Mouse (Mus musculus) heart, postnatal 14 days (tissue): ENCODE measurements around the gene Prkacb. TPM values are rescaled to one million over a fixed set of nuclear protein-coding genes. Genes with fewer than 3 reads are reported as not detected.
A peak's percentile ranks its signal among the peaks of the same experiment; 100 is the strongest.

Experiments used
- DNase-seq, 2 experiments: peaks; one replicate each; pipeline ENCODE4 v3.0.0; 2021 to 2022
- intact Hi-C: fragments of 180-260 bp; cut with DNase I; formaldehyde crosslinking; loops from one replicate; pipeline ENCODE4 v1.15.1; 2025
- long read RNA-seq, 2 experiments: library from polyadenylated mRNA; stranded (forward); transcript quantifications; one replicate each; pipeline ENCODE4 v2.0.0; 2021
- total RNA-seq, 2 experiments: library from RNA; stranded (reverse); gene quantifications; 2 replicates each; pipeline ENCODE4 v1.2.3; 2021

Prkacb gene
- total RNA-seq, result 10 to 100 TPM; 62.5 to 68.3 TPM
- long read RNA-seq, experiment 1, full-length matches to known transcripts, result 59 of 72 reads
- long read RNA-seq, experiment 1, partial matches to known transcripts, result 6 of 72 reads
- long read RNA-seq, experiment 1, other reads (novel, unspliced or antisense), result 7 of 72 reads
- long read RNA-seq, experiment 2, full-length matches to known transcripts, result 48 of 54 reads
- long read RNA-seq, experiment 2, partial matches to known transcripts, result 2 of 54 reads
- long read RNA-seq, experiment 2, other reads (novel, unspliced or antisense), result 4 of 54 reads

DNA sequence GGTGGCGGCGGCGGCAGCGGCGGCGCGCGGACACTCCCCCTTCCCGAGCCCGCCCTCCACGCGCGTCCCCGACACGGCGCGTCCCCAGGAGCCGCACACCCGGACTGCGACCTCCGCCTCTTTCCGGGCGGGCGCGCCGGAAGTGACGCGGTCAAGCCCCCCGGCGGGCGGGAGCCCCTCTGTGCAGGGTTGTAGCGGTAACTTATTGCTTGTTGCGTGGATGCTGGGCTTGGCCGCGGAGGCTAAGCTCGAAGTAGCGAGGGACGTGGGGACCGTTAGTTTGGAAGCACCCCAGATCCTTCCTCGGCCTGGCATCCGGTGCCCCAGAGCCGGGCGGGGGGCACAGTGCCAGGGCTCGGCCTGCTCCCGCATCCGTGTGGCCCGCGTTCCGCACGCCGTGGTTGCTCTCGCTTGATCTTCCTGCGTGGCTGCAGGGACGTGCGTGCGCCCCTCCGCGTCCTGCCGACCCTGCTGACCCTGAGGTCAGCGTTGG is at the start of gene Prkacb:
Prkacb (minus strand) TSS at position 90 of the 493 bp plus-strand sequence.
- intact Hi-C loops, result loop anchor here (5.0 kb wide), 1 partner anchor 39 kb away; the partner anchor contains the start of gene Ttll7
- DNase-seq, result peak; percentile 95

DNA sequence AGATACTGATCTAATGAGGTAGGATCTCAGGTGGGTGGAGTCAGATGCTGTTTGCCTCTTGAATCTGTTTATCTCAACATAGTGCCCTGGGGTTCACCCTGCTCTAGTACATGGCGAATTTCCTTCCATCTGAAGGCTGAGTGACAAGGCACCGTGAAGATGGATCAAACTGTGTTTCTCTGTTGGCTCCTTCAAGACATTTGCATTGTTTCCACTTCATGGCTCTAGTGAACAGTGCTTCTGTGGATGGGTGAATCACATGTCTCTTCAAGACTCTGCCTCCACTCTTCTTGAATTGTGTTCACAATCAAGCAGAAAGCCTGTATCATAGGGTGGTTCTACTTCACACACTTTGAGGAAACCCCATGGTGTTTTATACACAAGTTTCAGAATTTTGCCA is 47.5 kb upstream of the Prkacb start:
- intact Hi-C loops, result no loop called here
- DNase-seq, result no peak

DNA sequence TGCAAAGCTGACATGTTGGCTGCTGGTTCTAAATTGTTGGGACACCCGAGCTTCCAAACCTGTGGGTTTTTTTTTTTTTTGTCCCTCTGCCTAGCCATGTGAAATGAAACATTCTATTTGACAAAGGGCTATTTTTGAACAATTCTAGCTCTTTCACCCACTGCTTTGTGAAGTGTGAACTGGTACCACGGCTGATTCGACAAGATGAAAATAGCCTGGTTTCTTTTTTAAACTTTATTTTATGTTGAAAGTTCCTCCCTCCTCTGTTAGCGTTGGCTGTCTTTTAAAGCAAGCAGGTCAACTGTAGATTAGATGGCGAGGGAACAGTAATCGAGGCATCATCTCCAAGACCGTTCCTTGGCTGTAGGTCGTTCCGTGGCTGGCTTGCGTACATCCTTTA is 44.6 kb upstream of the Prkacb start:
- no peak for DNase-seq
- intact Hi-C loops, result no loop called here

DNA sequence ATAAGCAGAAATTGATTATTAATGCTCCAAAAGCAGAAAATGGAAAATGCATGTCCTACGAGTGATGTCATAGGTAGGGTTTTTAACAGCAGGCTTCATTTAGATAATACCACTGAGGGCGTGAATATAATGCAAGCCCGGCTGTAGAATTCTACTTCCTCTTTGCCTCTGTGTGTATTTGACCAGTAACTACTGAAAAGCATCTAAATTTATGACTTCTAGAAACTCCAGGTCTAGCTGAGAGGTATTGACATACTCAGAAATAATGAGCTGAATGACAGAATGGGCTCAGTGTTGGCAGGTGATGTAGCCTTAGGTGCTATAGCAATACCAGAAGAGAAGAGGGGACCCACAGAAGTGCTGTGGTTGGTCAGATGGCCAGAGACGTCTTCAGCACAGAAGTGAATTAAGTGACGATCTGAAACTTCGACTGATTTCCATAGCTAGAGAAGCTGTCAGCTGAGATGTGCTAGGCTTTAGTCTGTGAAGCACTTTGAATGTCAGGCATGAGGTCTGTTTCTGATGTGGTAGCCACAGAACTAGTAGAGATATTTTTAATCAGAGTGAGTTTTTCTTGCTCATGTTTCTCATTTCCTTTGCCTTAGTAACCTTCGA is 41.8 kb upstream of the Prkacb start:
- intact Hi-C loops, result loop anchor here (5.0 kb wide), 2 partner anchors 42 to 63 kb away; partner anchors contain the start of gene Prkacb
- DNase-seq, result no peak

DNA sequence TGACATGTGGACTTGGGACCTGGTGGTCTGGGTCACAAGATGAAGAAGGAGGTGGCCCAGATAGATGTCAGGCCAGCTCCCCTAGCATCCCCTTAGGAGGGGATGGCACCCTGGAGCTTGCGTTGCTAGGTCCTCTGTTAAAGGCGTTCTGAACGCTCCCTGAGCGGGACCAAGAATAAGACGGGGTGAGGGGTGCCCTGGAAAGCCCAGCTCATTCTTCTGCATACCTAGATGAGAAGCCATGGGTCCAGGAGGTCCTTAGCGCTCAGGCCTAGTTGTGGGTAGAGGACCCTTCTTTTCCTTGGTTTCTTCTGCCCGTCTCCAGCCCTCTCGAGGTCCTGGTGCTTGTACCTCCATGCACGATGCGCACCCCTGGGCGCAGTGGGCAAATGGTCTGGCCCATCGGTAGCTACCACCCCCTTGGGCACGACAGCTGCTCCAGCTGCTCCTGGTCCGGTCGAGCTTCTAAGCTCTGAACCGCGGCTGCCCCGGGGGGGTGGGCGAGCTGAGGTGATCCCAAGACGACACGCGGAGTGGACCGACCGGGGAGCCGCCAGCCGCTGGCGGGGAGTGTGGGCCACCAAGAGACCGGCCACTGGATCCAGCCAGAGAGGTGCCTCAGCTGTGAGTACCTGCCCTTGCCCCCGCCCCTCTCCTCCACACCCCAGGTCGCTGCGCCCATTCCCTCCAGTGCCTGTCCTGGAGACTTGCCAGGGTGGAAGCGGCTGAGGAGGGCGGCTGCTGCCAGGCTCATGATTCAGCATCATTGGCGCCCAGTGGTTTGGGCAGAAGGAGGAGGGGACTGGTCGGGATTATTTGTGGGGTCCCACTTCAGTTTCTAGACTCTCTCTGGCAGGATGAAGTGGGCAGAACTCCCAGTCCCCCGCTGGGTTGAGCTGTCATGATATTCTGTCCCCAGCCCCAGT is 39.4 kb upstream of the Prkacb start, which contains the start of gene Ttll7:
Ttll7 (plus strand) TSS at position 402 of the 926 bp plus-strand sequence.
- intact Hi-C loops, result loop anchor here (5.0 kb wide), 2 partner anchors 40 to 65 kb away; partner anchors contain the start of gene Prkacb
- peak; percentile 80 to 83 for DNase-seq

DNA sequence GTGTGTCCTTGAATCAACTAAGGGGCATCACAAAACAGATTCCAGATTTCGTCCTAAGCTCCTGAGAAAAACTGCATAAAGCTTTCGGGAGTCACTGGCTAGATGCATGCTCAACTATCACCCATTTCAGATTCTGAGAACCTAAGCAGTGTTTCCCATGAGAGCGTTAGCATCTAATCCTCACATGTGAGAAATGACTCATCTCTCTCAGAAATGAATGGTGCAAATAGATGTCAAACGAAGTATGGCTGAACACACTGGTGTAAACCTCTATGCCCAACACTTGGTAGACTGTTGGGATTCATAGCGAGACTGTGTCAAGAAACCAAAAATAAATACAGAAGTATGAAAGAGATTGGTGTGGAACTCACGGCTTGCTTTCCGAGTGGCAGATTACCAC is 36.6 kb upstream of the Prkacb start:
- intact Hi-C loops, result no loop called here
- no peak for DNase-seq

DNA sequence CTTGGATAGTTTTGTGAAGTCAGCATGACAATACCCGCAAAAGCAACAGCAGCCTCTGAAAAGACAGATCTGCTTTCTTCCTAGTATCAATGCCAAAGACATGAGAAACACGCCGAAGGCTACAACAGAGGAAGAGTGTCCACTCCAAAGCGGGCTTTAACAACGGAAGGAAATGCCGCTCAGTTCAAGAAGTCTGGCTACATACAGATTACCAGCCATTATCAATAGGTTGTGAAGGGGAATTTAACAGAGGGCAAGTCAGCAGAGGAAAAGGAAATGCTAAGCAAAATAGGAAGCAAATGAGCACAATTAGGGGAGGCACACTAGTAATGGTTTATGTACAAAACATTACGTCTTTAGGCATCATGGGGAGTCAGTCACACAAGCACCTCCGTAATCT is 35.3 kb upstream of the Prkacb start:
- intact Hi-C loops, result no loop called here
- no peak for DNase-seq

DNA sequence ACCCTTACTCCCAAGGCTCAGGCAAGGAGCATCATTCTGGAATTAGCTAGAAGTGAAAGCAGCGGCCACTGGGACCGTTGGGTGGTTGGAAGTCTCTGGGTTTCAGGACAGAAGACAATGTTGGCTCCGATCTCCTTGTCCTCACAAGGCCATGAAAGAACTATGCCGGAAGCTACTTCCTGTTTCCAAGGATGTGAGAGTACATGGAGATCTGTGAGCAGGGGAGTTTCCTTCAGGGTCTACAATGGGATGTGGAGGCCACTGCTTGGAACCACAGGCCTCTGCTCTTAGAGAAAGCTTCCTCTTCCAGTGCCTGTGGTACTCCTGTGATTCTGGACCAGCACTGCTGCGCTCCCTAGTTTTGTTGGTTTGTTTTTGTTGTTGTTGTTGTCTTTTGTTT is 33.4 kb upstream of the Prkacb start:
- peak; percentile 6 to 7 for DNase-seq
- intact Hi-C loops, result no loop called here

DNA sequence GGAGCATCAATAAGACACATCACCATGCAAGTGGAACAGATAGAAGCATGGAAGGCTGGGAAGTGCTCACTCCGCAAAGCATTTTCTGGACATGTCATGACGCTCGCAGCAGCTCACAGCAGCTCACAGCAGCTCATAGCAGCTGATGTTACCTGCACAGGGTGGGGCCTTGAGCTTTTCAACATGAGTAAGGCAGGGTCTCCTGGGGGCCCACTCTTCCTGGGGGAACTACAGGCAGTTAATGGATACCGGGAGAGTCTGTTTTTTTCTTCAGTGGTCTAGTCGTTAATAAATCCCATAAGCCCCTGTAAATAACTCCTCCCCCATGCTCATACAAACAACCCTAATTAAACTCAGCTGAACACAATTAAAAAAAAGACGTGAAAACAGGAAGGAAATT is 30.7 kb upstream of the Prkacb start:
- intact Hi-C loops, result no loop called here
- no peak for DNase-seq

DNA sequence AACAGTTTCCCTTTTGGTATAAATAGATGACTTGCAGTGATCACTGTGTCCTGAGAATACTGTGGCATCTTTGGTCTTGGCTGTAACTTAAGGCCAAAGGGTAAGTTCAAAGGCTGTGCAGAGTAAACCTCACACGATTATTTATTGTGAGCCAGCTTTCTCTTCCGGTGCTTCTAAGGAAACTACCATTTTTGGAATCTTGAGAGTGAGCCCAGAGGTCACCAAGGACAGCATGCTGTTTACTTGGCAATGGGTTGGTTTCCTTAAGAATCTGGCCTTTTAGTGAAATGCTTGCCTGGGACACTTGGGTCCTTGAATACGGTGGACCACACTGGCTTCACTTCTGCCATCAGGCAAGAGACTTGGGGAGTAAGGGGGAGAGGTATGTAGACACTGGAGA is 30.0 kb upstream of the Prkacb start:
- DNase-seq, result no peak
- intact Hi-C loops, result no loop called here

DNA sequence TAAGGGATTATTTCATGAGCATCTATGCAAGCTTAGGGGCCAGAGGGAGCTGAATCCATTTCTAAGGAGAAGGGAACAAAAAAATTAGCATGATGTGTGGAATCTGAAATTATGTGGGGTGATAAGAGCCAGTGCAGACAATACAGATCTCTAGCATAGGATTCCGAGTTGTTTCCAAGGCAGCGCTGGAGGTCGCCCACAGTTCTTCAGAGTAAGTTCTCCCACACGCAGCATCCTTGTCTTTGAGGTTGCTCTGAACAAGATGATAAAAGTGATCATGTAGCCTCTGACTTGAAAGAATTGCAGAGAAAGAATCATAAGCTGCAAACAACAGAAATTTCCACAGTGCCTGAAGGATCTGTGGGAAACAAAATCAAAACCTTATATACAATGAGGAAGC is 7.9 kb upstream of the Prkacb start:
- DNase-seq, result no peak
- intact Hi-C loops, result no loop called here

DNA sequence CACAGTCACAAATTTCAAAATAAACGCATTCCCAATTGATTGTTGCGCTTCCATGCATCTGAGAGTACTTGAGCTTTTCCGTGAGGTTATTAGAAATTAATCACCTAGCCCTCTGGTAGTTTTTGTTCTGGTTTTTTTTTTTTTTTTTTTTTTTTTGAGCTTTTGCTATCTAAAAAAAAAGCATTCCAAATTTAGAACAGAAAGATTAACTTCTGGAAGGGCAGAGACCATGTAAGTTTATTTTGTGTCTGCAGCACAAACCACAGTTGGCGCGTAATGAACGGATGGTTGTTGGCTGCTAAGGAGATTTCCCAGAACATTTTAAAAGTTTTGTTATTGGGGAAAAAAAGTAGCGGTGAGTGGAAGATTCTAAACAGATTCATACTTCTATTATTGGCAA is 834 bp upstream of the Prkacb start:
- intact Hi-C loops, result loop anchor here (5.0 kb wide), 1 partner anchor 39 kb away; the partner anchor contains the start of gene Ttll7
- no peak for DNase-seq

DNA sequence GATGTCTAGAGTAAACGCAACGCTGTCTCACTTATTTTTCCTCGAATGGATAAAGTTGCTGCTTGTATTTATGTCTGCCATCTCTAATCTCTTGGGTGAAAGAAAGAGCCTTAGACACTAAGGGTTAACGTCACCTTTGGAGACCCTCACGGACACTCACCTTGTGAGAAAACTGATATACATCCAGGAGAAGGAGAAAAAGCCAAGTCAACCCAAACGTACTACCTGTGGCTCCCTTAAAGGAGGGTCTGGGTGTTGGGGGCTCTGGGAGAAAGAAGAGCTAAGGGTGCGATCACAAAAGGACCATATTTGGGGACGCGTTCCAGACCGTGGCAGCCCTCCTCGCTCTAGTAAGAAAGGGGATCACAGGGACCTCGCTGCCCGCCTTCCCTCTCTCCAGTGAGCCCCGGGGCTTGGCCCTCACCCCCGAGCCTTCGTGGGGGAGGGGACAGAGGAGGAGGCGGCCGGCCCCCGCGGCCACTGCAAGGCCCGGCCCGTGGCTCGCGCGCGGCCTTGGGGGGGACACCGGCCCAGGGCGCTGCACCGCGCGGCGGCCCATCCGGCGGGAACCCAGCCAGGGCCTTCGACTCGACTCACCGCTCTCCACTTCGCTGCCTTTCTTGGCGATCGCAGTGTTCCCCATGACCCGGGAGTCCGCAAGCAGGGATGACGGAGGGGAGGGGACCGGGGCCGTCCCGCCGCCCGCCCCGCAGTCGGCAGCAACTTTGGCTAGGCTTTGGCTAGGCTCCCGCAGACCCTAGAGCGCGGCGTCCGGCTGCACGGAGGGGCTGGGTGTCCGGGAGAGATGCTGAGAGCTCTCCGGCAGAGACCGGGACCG is 530 bp downstream of the Prkacb start:
- DNase-seq, result peak; percentile 68 to 69
- intact Hi-C loops, result loop anchor here (5.0 kb wide), 1 partner anchor 40 kb away; the partner anchor contains the start of gene Ttll7

DNA sequence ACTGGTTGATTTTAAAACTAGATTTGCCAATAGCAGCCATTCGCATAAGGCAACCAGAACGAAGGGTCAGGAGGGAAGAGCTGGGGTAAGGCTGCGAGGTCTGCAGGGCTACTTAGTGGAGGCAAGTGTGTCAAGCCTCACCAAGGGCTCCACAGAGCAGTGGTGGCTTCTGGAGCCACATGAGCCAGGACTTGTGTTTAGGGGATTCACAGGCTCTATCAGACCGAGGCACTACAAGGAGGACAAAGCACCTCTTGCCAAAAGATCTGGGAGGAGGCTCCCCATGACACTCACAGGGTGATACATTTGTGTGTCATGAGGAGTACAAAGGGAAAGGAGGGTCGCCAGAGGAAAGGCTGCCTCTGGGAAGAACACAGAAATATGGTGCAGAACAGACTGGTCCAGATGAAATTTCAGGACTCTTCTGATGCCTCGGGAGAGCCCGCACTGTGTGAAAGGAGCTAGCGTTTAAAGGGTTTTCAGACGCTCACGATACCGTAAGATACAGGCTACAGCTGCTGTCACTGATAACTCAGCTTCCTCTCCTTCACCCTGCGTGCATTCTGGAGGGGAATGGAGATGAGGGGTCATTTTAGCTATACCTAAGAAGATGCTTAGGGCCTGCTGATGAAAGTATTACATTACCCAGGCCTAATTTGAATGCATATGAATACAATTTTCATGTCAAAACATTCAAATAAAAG is 19.1 kb downstream of the Prkacb start:
- intact Hi-C loops, result loop anchor here (2.0 kb wide), 1 partner anchor 121 kb away; no protein-coding TSS in a partner anchor
- no peak for DNase-seq

DNA sequence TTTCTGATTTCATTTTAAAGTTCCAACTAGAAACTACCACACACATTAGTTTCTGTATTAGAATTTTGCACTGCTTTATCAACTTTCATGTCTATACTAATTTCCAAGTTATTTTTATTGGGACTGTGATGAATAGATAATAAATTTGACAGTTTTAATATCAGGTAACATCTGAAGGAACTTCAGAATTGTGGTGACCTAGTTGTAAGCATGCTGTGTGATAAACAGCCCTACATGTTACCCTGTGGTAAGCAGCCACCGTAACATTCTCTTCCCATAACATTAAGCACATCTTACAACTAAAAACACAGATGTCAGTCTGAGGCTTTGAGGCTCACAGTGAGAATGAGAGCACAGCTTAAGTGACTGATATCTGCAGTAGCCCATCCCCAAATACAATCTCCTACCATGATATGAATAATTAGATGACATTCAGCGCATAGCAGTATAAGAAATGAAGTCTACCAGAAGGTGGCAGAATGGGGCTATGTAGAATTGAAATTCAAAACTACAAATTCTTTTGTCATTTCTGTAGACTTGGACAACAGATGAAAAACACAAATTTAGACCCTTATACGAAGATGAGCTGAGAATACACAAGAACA is 20.5 kb downstream of the Prkacb start:
- intact Hi-C loops, result loop anchor here (2.0 kb wide), 1 partner anchor 123 kb away; no protein-coding TSS in a partner anchor
- DNase-seq, result no peak

DNA sequence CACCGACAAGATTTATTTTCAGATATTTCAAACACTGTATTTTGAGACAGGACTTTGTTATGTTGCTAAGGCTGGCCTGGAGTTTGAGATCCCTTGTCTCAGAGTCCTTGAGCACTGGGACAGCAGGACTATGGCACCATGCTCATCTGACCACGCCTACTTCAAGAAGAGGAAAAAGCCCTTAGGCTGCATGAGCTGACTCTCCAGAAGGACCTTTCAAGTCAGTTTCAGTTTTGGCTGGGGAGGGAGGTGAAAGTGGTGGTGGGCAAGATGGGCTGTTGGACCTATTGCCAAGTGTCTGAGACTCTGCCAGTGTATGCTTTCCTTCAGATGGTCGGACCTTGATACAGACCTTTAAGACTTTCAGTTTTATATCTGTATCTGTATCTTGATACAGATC is 28.6 kb downstream of the Prkacb start:
- no peak for DNase-seq
- intact Hi-C loops, result loop anchor here (2.0 to 5.0 kb wide), 2 partner anchors 221 to 437 kb away; no protein-coding TSS in a partner anchor

DNA sequence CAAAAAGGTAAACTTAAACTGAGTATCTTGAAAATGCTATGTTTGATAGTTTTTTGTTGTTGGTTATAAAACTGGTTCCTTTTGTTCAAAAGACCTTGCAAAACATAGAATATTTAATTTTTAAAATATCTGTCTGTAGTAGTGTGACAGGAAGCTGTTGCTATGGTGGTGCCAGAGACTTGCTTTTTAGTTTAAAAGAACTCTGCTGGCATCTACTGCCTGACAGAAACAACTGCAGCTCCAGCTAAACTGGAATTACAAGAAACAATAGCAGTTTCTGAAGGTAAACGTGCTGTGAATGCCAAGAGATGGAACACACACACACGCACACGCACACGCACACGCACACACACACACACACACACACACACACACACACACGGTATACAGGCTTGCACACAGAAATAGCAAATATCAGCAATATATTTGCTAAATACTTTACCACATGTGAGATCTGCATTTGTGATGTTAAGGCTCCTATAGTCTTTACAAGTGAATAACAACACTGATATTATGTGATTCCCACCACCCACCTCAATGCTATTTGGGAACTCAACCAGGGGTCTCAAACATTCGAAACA is 29.1 kb downstream of the Prkacb start:
- intact Hi-C loops, result loop anchor here (2.0 to 5.0 kb wide), 2 partner anchors 221 to 436 kb away; no protein-coding TSS in a partner anchor
- no peak for DNase-seq

DNA sequence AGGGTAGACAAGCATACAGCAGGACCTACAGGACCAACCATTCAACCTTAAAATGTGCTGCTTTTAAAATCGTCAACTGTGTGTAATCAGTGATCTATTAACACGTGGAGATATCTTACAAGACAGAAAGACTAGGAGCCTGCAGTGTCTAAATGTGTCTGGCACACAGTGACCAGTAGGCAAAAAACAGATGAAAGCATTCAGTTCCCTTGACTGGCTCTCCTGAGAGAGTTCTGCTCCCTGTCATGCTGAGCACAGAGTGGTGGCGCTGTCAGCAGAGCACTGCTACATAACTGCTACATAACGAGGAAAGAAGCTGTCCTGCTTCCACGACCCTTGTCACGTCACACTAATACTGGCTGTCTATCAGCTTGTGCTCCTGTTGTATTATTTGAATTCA is 30.2 kb downstream of the Prkacb start:
- no peak for DNase-seq
- intact Hi-C loops, result loop anchor here (5.0 kb wide), 1 partner anchor 435 kb away; no protein-coding TSS in a partner anchor
